Mouse (Mus musculus) activated CD4-positive, CD25-positive, alpha-beta regulatory T cell, adult 9 weeks (primary cell): ENCODE results near the gene Atf2. TPM values are rescaled to one million over a fixed set of nuclear protein-coding genes. Genes with fewer than 3 reads are reported as not detected.

ENCODE experiments used
- polyA plus RNA-seq: library from polyadenylated mRNA; unstranded; fragments of 100-300 nt; shearing (Covaris generic); gene quantifications from one replicate; pipeline ENCODE4 v1.2.1, GENCODE M21; 2017

Atf2 gene
- polyA plus RNA-seq, result 105 TPM

DNA sequence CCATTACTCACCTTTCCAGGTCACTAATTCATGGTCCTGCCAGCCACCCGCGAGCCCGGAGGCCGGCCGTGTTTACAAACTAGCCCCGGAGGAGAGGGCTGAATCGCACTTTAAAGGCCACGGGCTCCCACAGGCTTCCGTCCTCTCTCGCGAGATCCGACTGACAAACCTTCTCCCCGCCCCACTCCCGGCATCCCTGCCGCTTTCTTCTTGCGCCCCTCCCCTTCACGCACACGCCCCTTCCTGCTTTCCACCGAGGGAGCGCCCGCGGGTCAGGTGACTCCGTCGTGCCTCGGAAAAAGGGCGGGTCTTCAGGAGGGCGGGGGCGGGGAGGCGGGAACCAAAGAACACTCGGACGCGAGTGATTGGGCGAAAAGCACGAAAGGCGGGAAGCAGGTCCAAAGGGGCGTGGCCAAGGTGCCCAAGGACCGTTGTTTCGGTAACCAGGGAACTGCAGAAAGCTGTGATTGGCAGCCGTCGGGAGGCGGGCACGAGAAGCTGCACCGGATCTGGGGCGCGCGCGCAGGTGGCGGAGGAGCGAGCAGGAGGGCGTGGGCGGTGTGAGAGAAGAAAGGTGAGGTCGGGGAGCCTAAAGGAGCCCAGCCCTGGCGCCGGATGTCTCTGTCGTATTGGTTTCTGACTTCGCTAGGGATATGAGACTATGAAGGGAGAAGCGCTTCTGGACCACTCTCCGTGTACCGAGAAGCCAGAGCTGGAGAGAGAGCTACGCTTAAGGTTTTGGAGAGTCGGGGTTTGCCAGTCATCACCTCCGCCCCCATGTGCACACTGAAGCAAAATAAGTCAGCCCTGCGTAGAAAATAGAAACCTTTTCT, at the start of gene Atf2:
Gene Atf2, minus strand, starts transcription at position 176 of the 833 bp plus-strand sequence.

GRCm38 (mm10) chr2:73911175-73911700, 18.8 kb upstream of the Atf2 start, which contains the start of gene Atp5g3:
Gene Atp5g3, minus strand, starts transcription at chr2:73911326.

GRCm38 (mm10) chr2:73774786-73775682, 117.4 kb downstream of the Atf2 start, which contains the start of gene Chn1:
Gene Chn1, minus strand, starts transcription at chr2:73775346.

Other genes with a start within 250 kb of the Atf2 start
- 0.72 TPM for gene Chn1, start 117.3 kb downstream of the Atf2 start, polyA plus RNA-seq
- gene Atp5g3, start 18.7 kb upstream of the Atf2 start, polyA plus RNA-seq, result 740 TPM